Mouse (Mus musculus) adipocyte (in vitro differentiated cells): ENCODE results near the gene Sbno1.
A peak's percentile ranks its signal among the peaks of the same experiment; 100 is the strongest.
"Not testable (repeated sequence)": the region's sequence is repeated elsewhere in the genome, so short reads cannot be mapped to it uniquely, and the experiment has no call there.

Experiments
- DNase-seq: peaks from one replicate; pipeline ENCODE4 v3.0.0-alpha.2; 2016; ENCODE audit warnings: low spot score

Sbno1 gene

DNA sequence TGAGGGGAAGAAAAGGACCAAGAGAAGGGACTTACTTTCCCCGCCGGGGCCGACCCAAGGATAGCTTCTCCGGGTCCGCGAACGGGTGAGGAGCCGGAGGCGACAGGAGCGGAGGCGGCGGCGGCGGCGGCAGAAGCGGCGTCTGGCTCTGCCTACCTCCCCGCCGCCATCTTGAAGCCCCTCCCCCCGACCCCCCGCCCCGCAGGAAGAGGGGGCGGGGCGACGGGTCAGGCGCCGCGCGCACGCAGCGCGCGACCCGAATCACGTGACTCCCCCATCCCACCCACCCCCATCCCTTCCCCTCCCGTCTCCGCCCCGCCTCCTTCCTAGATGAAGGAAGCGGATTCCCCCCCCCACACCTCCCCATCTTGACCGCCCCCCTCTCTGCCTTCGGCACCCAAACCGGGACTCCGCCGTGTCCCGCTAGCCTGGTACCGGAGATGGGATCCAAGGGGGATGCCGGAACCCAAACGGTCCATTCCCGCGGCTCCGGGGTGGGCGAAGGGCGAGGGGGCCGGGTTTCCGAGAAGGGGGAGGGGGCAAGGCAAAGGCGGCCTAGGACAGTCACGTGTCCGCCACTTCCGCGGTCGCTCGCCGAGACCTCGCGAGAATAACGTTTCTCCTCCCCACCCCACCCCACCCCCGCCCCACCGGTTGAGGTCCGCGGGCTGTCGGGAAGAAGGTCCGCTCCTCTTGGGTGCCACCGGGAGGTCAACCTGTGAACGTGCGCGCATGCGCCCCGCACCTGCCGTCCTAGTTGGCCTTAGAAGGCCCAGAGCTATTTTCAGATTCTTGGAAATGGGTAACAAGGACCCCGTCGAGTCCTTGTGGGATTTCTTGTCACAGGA, at the start of gene Sbno1:
Sbno1 (minus strand) TSS at position 590 of the 848 bp plus-strand sequence.
- DNase-seq, result peak; percentile 97

DNA sequence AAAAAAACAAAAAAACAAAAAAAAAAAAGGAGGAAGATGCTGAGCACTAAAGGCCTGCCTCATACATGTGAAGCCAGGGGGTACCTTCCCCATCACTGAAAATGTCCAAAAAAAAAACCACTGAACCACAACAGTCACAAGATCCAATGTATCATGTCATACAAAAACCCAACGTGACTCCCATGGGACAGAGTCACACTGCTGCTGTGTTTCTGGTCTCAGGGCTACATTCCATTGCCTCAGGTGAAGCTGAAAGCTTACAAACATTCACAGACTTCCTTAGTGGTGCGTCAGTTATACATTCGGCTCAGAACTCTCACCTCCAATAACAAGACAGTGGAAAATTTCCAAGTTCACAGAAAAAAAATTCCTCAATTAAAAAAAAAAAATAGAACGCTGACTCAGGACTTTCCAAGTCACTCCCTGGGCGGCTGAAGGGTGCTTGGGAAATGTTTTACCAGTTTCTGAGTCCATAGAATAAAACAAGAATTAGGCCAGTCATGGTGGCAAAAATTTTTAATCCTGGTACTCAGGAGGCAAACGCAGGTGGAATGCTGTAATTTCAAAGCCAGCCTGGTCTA, 44.9 kb upstream of the Sbno1 start:
- DNase-seq, result peak; percentile 64

DNA sequence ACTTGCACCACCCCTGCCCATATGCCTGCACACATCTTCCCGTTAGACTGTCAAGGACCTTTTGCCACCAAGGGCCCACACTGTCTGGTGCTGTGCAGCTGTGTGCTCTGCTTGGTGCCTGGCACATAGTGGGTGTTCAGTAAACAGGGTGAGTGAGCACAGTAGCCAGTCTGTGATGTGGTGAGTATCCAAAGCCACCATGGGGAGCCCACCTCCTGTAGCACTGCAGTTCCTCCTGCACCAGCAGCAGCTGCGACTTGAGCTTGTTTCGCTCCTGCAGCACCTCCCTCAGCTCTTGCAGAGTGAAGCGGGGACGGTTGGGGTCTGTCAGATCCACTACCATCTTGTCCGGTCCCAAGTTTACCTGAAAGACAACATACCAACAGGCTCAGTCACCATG, 43.7 kb upstream of the Sbno1 start:
- DNase-seq, result no peak

DNA sequence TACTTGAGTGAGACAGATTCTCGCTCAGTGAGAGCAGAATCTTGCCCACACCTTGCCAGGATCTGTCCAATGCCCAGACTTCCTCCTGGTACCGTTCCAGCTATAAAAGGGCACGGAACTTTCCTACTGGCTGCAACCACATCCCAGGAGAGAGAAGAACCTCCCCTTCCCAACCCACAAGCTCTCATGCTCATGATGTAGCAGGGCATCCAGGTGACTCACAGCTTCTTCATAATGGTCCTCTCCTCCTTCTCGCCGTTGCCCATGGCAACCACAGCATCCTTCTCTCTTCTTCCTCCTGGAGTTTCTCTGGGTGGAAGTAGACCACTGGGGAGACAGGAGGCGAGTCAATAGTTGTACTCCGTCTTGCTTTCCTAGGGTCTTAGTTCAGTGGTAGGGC, 42.6 kb upstream of the Sbno1 start:
- DNase-seq, result no peak

DNA sequence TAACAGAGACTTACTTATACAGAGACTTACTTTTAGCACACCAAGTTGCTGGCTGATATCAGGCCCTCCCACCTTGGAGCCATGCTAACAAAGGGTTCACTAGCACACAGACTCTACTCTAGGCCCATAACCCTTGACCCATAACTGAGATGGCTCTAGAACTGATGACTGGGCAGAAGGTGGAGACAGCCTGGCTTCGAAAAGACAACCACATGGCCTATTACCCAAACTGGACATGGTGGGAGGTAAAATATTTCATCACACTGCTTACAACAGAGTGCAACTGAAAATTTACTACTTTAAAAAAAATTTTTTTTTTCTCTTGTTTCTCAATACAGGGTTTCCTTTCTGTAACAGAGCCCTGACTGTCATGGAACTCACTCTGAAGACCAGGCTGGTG, 42.0 kb upstream of the Sbno1 start:
- peak; percentile 92 for DNase-seq

DNA sequence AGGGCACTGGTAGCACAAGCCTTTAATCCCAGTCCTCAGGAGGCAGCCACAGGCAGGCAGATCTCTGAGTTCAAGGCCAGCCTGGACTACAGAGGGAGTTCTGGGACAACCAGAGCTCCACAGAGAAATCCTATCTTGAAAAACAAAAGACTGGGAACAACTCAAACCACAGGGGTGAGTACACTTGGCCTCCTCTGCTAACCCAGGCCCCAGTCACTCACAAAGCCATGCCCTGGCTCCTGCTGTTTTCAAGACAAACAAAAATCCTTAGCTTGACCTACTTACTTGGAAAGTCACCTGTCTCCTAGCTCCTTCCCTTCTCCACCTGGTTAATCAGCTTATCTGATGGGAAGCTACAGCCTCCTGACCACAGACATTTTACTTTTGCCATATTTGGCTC, 39.1 kb upstream of the Sbno1 start:
- peak; percentile 66 for DNase-seq

DNA sequence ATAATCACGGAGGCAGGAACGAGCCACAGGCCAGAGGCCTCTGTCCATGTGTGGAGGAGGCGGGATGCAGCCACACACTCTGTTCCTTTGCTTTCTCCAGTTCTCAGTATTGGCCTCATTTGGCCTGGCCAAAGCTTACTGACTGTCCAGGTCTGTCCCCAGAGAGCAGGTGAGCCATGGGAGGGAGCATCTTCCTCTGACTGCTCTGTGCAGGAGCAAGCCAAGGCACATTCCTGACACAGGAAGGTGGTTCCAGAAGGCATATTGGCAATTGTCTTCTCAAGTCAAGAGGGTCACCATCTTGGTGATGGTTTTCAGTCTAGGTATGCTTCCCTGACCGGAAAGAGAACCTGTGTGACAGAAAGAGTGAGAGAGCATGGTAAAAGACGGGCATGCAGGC, 37.7 kb upstream of the Sbno1 start:
- no peak for DNase-seq

DNA sequence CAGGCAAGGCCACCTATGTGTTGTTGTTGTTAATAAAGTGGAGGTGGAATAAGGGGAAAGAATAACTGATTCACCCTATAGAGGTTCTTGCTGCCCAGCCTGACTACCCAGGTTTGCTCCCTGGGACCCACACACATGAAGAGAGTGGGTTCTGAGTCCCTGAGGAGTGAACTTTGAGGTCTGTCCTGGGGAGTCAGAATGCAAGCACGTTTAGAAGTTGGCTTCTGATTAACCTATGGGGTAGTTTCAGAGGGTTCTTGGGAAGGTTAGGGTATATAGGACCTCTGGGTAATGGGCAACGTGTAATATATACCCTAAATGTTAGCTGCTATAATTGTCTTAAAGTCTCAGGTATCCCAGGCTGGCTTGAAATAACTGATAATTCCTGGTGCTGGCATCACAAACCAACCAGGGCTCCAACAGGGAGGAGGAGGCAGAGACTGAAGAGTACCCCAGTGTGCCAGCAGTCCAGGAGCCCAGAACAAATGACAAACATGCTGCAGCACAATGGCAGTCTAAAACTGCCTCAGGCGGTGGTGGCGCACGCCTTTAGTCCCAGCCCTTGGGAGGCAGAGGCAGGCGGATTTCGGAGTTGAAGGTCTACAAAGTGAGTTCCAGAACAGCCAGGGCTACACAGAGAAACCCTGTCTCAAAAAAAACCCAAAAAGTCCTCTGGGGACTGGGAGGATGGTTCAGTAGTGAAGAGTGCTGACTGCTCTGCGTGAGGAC, 36.7 kb upstream of the Sbno1 start:
- DNase-seq, result no peak

DNA sequence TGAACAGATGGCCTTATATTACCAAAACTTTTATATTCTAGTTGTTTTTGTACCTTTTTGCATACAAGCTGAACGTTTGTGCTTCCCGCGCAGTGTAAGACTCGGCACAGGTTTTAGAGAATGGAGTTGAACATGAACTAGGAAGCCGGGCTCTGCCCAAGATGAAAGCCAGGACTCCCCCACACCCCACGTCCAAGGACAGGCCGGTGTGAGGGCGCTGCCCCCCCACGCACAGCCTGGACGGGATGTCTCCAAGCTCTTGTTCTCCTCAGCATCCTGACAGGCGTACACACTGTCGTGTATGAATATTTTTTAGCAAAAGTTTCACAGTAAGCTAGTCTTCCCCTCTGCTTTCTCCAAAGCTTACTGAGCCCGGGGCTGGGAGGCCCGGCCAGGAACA, 35.1 kb upstream of the Sbno1 start:
- DNase-seq, result not testable (repeated sequence)

DNA sequence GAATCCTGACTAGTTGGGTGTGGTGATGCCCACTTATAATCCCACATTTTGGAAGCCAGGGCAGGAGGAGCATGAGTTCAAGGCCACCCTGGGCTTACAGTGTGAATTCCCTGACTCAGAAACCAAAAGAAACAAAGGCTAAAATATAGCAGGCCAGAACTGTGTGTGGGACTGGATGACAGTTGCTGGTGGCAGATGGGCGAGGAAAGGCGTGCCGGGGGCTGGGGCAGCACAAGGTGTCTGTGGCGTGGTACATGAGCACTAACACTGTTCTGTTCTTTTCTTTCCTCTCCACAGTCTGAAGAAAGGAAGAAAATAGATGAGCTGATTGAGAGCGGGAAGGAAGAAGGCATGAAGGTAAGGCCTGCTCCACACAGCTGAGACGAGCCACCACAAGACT, 31.0 kb upstream of the Sbno1 start:
- no peak for DNase-seq

DNA sequence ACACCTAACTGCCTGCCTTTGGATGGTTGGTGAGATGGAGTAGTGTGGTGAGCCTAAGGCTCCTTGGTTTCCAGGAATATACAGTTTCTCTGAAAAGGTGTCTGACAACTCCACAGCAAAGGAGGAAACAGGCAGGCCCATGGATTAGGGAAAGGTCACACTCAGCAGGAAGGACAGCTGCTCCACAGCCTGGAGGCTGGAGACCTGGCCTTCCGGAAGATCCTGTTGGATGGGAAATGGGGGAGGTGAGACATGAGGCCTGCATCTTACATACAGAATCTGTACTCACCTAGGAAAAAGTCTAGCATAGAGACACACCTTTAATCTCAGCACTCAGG, 28.2 kb upstream of the Sbno1 start:
- DNase-seq, result no peak

DNA sequence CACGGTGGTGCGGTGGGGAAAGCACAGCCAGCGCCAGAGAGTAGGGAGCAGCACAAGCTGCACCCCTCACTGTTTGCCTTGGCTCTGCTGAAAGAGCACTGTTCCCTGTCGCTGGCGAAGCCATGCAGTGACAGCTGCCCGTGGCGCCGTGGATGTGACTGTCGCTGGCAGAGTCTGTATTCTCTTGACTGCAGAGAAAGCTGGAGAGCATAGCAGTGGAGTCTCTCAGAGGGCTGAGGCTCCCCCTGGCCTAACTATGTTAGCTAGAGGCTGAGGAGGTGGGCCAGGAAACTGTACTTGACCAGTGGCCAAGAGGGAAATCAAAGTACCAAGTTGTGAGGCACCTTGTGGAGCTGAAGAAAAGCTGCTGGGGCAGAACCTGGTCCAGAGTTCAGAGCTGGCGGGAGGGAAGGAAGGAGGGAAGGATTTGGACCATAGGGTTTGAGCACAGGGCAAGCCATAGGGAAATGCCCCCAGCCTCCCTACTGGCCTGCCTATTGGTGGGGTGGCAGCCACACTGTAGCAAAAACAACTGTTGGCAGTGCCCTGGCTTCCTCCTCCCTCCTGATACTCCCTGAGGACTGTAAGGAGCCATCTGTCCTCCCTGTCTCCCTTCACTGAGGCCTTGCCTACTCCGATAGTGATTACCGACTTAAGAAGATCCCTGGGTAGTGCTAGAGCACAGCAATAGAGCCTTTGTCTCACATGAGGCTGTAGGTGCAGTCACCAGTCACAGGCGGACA, 27.7 kb upstream of the Sbno1 start:
- DNase-seq, result no peak

DNA sequence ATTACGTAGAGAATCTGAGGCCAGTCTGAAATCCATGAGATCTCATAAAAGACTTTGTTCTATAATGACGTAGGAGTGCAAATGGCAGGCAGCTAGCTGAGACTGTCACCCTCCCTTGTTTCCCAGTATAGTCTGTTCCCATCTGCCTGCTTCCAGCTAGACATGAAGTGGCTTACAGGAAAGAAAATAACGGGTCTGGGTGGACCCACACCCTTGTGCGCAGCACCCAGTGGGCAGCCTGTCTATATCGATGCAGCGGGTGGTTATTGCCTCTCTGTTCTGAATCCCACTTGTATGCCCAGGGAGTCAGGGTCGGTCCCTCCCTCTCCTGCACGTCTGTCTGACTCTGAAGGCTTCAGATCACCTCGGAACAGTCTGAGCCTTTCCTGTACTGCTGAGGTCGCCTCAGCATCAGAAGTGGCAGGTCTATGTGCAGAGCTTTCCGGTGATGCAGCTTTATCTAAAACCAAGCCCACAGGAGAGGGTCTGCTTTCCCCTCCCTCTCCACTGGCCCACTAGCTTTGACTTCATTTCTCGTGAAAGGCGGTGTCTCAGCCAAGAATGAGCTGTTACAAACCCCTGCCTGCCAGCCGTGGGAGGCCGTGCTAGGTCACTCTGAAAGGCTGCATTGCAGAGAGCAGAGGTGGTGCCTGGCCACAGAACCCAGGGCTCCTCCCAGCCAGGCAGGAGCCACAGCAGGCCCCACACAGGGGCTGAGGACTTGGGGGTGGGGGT, 26.9 kb upstream of the Sbno1 start:
- no peak for DNase-seq

DNA sequence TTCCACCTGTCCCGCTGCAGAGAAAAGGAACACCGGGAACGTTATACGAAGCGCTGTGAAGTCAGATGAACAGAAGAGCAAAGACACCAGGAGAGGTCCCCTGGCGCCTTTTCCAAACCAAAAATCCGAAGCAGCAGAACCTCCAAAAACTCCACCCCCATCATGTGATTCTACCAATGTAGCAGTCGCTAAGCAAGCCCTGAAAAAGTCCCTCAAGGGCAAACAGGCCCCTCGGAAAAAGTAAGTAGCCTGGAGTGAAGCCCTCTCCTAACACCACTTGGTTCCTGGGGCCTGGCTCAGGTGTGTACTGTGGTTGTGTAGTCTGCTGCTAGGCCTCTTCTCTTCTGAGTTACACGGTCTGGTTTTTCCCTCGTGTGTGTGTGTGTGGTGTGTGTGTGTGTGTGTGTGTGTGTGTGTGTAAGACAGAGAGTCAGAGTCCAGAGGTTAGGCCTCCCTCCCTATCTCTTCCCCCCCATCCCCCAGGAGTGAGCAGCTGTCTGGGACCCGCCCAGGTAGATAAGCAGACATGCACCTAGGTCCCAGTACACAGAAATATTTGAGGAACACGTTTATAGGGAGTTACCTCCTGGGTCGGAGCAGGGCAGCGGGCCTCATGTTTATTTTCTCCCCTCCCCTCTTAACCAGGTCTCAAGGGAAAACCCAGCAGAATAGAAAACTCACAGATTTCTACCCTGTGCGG, 25.0 kb upstream of the Sbno1 start:
- no peak for DNase-seq

DNA sequence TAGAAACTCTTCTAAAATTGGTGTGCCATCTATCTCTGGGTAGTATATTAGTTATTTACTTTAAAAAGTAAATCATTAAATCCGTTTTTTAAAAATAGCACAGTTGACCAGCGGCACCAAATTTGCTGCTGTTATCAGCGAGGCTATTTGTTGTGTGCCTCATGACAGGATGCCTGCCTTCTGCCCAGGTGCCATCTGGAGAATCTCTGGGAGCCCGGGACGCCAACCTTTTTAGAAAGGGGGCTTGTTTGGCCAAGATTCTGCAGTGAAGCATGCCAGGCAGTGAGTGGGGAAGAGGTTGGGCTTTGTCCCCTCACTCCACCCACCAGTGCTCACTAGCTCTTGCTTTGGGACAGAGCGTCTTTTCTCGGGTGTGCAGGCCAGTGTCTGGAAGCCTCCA, 24.2 kb upstream of the Sbno1 start:
- no peak for DNase-seq

DNA sequence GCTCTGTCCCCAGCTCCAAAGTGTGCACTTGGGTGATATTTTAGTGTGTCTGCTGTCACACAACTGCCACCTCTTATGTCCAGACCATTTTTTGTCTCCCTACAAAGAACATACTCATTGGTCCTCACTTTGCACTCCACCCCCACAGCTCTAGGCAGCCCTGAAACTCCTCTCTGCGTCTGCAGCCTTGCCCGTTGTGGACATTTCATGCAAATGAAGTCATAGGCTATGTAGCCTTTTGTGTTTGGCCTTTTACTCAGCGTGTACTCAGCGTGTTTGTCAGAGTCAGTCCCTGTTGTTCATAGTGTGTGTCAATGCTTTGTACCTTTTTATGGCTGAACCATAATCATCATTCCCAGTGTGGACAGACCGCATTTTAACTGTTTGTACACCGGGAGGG, 23.7 kb upstream of the Sbno1 start:
- DNase-seq, result no peak

DNA sequence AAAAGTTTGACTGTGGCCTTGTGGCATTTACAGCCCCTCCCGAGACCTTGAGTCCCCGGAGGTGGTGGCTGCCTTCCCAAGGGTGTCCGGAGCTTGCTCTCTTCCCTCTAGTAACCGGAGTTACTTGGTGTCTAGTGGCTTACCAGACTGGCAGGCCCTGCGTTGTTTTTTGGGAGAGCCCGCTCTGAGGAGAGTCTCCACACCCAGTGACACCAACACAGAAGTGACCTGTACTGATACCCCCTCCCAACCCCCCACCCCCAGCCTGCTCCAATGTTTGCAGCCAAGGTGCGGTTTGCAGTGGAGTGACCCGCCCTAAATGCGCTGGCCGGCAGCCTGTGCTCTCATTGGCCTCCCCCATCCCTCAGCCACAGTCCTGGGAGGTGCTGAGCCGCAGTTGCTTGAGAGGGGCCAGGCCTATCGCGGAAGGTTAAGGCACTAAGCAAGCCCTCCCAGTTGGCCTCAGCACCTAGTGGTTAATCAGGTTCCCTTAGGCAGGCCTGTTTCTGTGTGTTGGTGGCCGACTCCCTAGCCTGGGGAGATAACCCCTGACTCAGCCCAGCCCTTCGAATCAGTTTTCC, 20.6 kb upstream of the Sbno1 start:
- DNase-seq, result peak; percentile 76

DNA sequence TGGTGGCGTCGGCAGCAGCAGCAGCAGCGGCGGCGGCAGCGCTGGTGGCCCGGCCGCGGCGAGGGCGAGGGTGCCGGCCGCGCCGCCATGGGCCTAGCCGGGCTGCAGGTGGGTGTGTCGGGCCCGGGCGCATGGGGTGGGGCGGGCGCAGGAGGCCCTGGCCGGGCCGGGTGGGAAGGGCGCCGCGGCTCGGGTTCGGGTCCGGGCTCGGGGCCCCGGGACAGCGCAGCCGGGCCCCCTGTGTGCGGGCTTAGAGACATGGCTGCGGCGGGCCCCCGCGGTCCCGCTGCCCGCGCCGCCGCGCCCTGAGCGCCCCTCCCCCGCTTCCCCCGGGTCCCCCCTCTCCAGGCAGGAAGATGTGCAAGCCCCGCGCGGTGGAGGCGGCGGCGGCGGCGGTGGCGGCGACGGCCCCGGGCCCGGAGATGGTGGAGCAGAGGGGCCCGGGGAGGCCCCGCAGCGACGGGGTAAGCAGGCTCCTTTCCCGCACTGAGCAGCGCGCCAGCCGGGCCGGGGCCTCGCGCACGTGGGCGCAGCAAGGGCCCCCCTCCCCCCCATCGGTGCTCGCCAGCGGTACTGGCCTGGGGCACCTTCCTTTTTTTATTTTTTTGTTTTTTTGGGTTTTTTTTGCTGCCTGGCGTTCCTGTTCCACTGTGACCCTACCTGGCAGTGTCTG, 20.0 kb upstream of the Sbno1 start:
- no peak for DNase-seq

DNA sequence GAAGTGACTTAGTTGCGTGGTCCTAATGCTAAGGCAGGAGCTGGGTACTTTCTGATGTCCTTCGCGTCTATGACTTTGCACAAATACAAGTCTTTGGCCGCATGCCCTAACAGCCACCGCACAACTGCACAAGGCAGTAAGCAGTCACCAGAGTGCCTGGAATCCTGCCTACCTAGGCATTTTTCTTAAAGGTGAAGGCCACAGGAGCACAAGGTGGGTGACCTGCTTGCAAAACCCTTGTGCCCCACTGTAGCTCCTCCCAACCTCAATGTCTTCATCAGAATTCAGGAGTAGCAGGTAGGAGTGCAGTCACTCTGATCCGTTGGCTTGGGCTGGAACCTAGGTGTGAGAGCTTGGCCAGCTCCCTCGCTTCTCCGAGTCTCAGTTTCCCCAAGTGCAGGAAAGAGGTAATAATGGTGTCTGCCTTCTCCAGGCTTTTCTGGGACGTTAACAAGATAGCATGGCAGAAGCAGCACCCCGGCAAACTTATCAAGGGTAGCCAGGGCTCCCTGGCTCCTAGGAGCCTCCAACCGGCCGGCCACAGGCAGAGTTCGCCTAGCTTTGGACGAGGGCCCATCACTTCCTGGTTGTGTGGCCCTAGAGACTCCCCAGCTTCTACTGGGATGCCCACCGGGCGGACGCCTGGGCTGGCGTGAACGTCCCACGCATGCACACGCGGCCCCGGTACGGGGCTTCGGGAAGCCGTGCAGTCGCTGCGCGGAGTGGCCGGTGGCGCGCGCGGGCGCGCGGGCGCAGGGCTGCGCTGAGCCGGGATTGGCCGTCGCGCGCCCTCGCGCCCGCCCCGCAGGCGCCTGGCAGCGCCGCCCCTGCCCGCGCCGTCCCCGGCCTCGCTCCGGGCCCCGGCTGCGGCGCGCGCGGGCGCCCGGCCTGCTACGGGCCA, 19.1 kb upstream of the Sbno1 start:
- peak; percentile 65 for DNase-seq
